Mouse (Mus musculus): ENCODE measurements at regions not wholly inside any gene's neighbourhood (a gene's known extent, or its start where the extent isn't known, plus 50 kb on each side); places are given as distances from the start of the nearest gene placed in this dataset.

DNA sequence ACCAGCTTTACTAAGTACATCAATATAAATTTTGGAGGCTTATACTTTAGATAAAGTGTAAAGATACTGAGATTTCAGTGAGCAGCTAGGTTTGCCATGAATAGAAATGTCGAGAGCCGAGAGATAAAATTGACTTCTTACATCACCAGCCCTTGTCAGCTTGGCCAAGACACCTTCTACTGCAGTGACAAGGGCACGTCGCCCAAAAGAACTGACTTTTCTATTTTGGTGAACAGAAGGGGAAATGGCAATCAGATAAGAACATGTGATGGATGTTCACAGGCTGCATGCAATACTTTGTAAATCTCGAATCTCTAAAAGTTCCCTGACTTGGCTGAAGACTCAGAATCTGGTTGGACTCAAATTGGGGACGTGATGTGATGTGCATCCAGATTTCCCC lies 247.6 kb downstream of the Tox3 start:
- no peak for TF ChIP-seq CTCF (IDR thresholded peaks at IDR 0.05; ENCODE audit: borderline replicate concordance, insufficient read depth, low read length)
- no peak for TF ChIP-seq POLR2A (IDR thresholded peaks at IDR 0.05; ENCODE audit: low read depth, low read length)
